Mouse (Mus musculus) embryonic facial prominence, embryonic 11.5 days (tissue): ENCODE measurements around the gene Sv2b. TPM values are rescaled to one million over a fixed set of nuclear protein-coding genes. Genes with fewer than 3 reads are reported as not detected.

Experiments used
- ATAC-seq: fragments of 200-750 bp; cut with Nextera tagmentation; replicated peaks from 2 replicates; pipeline ENCODE4 v1.8.0; 2017; ENCODE audit warnings: low read depth; ENCODE audit not compliant: insufficient number of reproducible peaks, low FRiP score, low TSS enrichment
- DNase-seq: peaks from one replicate; pipeline ENCODE4 v3.0.0-alpha.2; 2015; ENCODE audit warnings: low spot score
- H3K27ac ChIP-seq: fragments of 300-500 bp; sonication (generic); replicated peaks from 2 replicates; pipeline ENCODE4 v1.5.1; 2014; ENCODE audit warnings: mild to moderate bottlenecking, low read depth, low read length, control low read depth
- H3K27me3 ChIP-seq: fragments of 300-500 bp; sonication (generic); 2 replicates; pipeline ENCODE4 v1.6.1; 2014; ENCODE audit warnings: mild to moderate bottlenecking, low read length, moderate library complexity, mixed read lengths; ENCODE audit not compliant: control insufficient read depth, insufficient read depth
- H3K36me3 ChIP-seq: fragments of 300-500 bp; sonication (generic); replicated peaks from 2 replicates; pipeline ENCODE4 v1.6.1; 2014; ENCODE audit warnings: low read depth, mild to moderate bottlenecking, low read length, moderate library complexity, mixed read lengths; ENCODE audit not compliant: control insufficient read depth, insufficient read depth
- H3K4me1 ChIP-seq: fragments of 300-500 bp; sonication (generic); 2 replicates; pipeline ENCODE4 v1.6.1; 2014; ENCODE audit warnings: low read length, mixed read lengths; ENCODE audit not compliant: control insufficient read depth, insufficient read depth
- H3K4me2 ChIP-seq: fragments of 300-500 bp; sonication (generic); 2 replicates; pipeline ENCODE4 v1.6.1; 2014; ENCODE audit warnings: low read depth, mild to moderate bottlenecking, control low read depth, low read length, moderate library complexity
- H3K4me3 ChIP-seq: fragments of 300-500 bp; sonication (generic); 2 replicates; pipeline ENCODE4 v1.5.1; 2014; ENCODE audit warnings: low read depth, low read length, control low read depth
- H3K9ac ChIP-seq: fragments of 300-500 bp; sonication (generic); replicated peaks from 2 replicates; pipeline ENCODE4 v1.6.1; 2014; ENCODE audit warnings: mild to moderate bottlenecking, control low read depth, low read length
- H3K9me3 ChIP-seq: fragments of 300-500 bp; sonication (generic); replicated peaks from 2 replicates; pipeline ENCODE4 v1.6.1; 2016; ENCODE audit warnings: mild to moderate bottlenecking, low read length, inconsistent platforms, mixed read lengths; ENCODE audit not compliant: control insufficient read depth
- WGBS: fragments of 180-500 bp; shearing (Covaris S2); extraction: QIAGEN DNeasy Blood & Tissue Kit; methylation state at CpG from one replicate; pipeline ENCODE4 v1.1.7; 2014; 5-methylcytosine and 5-hydroxymethylcytosine counted together
- polyA plus RNA-seq: library from polyadenylated mRNA; unstranded; fragments of >200 nt; fragmentation: Nextera tagmentation; extraction: Ambion mirVana; gene quantifications from 2 replicates; pipeline ENCODE4 v1.2.1, GENCODE M21; 2014

Sv2b gene
- polyA plus RNA-seq, 1 experiment from 2014 or later = 0.46 TPM

- H3K27ac ChIP-seq = no peak overlapping the region
- peaks cover 2% of the 10 kb centered on the region; the same call in 1 of the 2 replicates for H3K4me1 ChIP-seq
- no peaks in the 10 kb centered on the region for H3K36me3 ChIP-seq
- DNase-seq (no peak), ATAC-seq (no peak)
- H3K27me3 ChIP-seq = peaks cover 25% of the 10 kb centered on the region
- H3K4me2 ChIP-seq = no peak overlapping the region
- WGBS = 47% methylated on average over 8 of the region's 8 CpGs
- 0 out of 2 replicates have a peak overlapping the region, but pooled peaks have one; percentile 40 for H3K4me3 ChIP-seq
- H3K9ac ChIP-seq = no peak overlapping the region
- H3K9me3 ChIP-seq = no peaks in the 10 kb centered on the region
These were observed 1.4 kb downstream of the Sv2b start for GRCm38 (mm10) chr7:75307570-75308087.

- Histone ChIP-seq H3K36me3 (no peaks in the 10 kb centered on the region), H3K4me3 (no peak overlapping the region), H3K27me3 (peaks cover 25% of the 10 kb centered on the region), H3K27ac (no peak overlapping the region), H3K4me2 (no peak overlapping the region), H3K4me1 (peaks cover 2% of the 10 kb centered on the region; the same call in 1 of the 2 replicates), H3K9ac (no peak overlapping the region), H3K9me3 (no peaks in the 10 kb centered on the region)
- no peak for DNase-seq
- 83% methylated on average over 9 of the region's 9 CpGs for WGBS
- no peak for ATAC-seq
These were observed 3.1 kb downstream of the Sv2b start for GRCm38 (mm10) chr7:75305901-75306465.

- WGBS = 83% methylated on average over 6 of the region's 6 CpGs
- Histone ChIP-seq H3K27ac (no peak overlapping the region), H3K27me3 (peaks cover 6% of the 10 kb centered on the region), H3K4me2 (no peak overlapping the region), H3K4me3 (no peak overlapping the region), H3K36me3 (no peaks in the 10 kb centered on the region), H3K9ac (no peak overlapping the region), H3K9me3 (no peaks in the 10 kb centered on the region), H3K4me1 (no peaks in the 10 kb centered on the region)
- DNase-seq = no peak
- ATAC-seq = no peak
These were observed 6.4 kb downstream of the Sv2b start for GRCm38 (mm10) chr7:75302523-75303215.

GRCm38 (mm10) chr7:75299245-75299644, 9.8 kb downstream of the Sv2b start:
- ATAC-seq (no peak), DNase-seq (no peak)
- H3K4me2 ChIP-seq = no peak overlapping the region
- H3K4me1 ChIP-seq = no peaks in the 10 kb centered on the region
- H3K4me3 ChIP-seq = no peak overlapping the region
- no peak overlapping the region for H3K9ac ChIP-seq
- H3K9me3 ChIP-seq = no peaks in the 10 kb centered on the region
- no peaks in the 10 kb centered on the region for H3K36me3 ChIP-seq
- no peak overlapping the region for H3K27ac ChIP-seq
- WGBS = 77% methylated on average over 4 of the region's 4 CpGs
- H3K27me3 ChIP-seq = no peaks in the 10 kb centered on the region

GRCm38 (mm10) chr7:75296688-75297119, 12.4 kb downstream of the Sv2b start:
- Histone ChIP-seq H3K4me1 (no peaks in the 10 kb centered on the region), H3K9ac (no peak overlapping the region), H3K27ac (no peak overlapping the region), H3K27me3 (no peaks in the 10 kb centered on the region), H3K36me3 (no peaks in the 10 kb centered on the region), H3K4me2 (no peak overlapping the region), H3K9me3 (no peaks in the 10 kb centered on the region), H3K4me3 (no peak overlapping the region)
- ATAC-seq = no peak
- WGBS = 10% methylated on average over 6 of the region's 6 CpGs
- DNase-seq = peak; percentile 15

- Histone ChIP-seq H3K27ac (no peak overlapping the region), H3K36me3 (no peaks in the 10 kb centered on the region), H3K9ac (no peak overlapping the region), H3K4me1 (no peaks in the 10 kb centered on the region), H3K4me3 (no peak overlapping the region), H3K4me2 (no peak overlapping the region), H3K9me3 (no peaks in the 10 kb centered on the region), H3K27me3 (no peaks in the 10 kb centered on the region)
- no peak for ATAC-seq
- WGBS = 55% methylated on average over 5 of the region's 5 CpGs
- no peak for DNase-seq
These were observed 13.7 kb downstream of the Sv2b start for GRCm38 (mm10) chr7:75295228-75295865.

- Histone ChIP-seq H3K4me1 (no peaks in the 10 kb centered on the region), H3K4me2 (no peak overlapping the region), H3K9ac (no peak overlapping the region), H3K27ac (no peak overlapping the region), H3K4me3 (no peak overlapping the region), H3K27me3 (no peaks in the 10 kb centered on the region), H3K36me3 (no peaks in the 10 kb centered on the region), H3K9me3 (no peaks in the 10 kb centered on the region)
- DNase-seq = no peak
- ATAC-seq = no peak
- WGBS = 40% methylated on average over 3 of the region's 3 CpGs
These were observed 16.8 kb downstream of the Sv2b start for GRCm38 (mm10) chr7:75292246-75292645.

GRCm38 (mm10) chr7:75290554-75290953, 18.5 kb downstream of the Sv2b start:
- no peak overlapping the region for H3K9ac ChIP-seq
- no peak overlapping the region for H3K4me2 ChIP-seq
- H3K36me3 ChIP-seq = no peaks in the 10 kb centered on the region
- no peak overlapping the region for H3K4me3 ChIP-seq
- H3K4me1 ChIP-seq = no peaks in the 10 kb centered on the region
- no peaks in the 10 kb centered on the region for H3K27me3 ChIP-seq
- DNase-seq (no peak), ATAC-seq (no peak)
- 50% methylated on average over 2 of the region's 2 CpGs for WGBS
- H3K9me3 ChIP-seq = no peaks in the 10 kb centered on the region
- H3K27ac ChIP-seq = no peak overlapping the region
